Mouse (Mus musculus) intestine, embryonic 15.5 days (tissue): ENCODE results near the gene Vegfb. TPM values are rescaled to one million over a fixed set of nuclear protein-coding genes. Genes with fewer than 3 reads are reported as not detected.

ENCODE experiments used
- ATAC-seq: fragments of 200-750 bp; cut with Nextera tagmentation; 2 replicates; pipeline ENCODE4 v1.8.0; 2017; ENCODE audit warnings: moderate TSS enrichment, moderate library complexity
- H3K27ac ChIP-seq: fragments of 300-500 bp; sonication (generic); 2 replicates; pipeline ENCODE4 v1.5.1; 2015; ENCODE audit warnings: mild to moderate bottlenecking, inconsistent platforms
- H3K27me3 ChIP-seq: fragments of 300-500 bp; sonication (generic); replicated peaks from 2 replicates; pipeline ENCODE4 v1.6.1; 2015; ENCODE audit warnings: inconsistent platforms
- H3K36me3 ChIP-seq: fragments of 300-500 bp; sonication (generic); 2 replicates; pipeline ENCODE4 v1.6.1; 2015; ENCODE audit warnings: inconsistent platforms
- H3K4me1 ChIP-seq: fragments of 300-500 bp; sonication (generic); replicated peaks from 2 replicates; pipeline ENCODE4 v1.6.1; 2015; ENCODE audit warnings: inconsistent platforms
- H3K4me2 ChIP-seq: fragments of 300-500 bp; sonication (generic); replicated peaks from 2 replicates; pipeline ENCODE4 v1.6.1; 2015; ENCODE audit warnings: mild to moderate bottlenecking, inconsistent platforms
- H3K4me3 ChIP-seq: fragments of 300-500 bp; sonication (generic); replicated peaks from 2 replicates; pipeline ENCODE4 v1.5.1; 2015; ENCODE audit warnings: inconsistent platforms
- H3K9ac ChIP-seq: fragments of 300-500 bp; sonication (generic); 2 replicates; pipeline ENCODE4 v1.6.1; 2015; ENCODE audit warnings: inconsistent platforms
- H3K9me3 ChIP-seq: fragments of 300-500 bp; sonication (generic); 2 replicates; pipeline ENCODE4 v1.6.1; 2016; ENCODE audit warnings: inconsistent platforms
- WGBS: fragments of 180-500 bp; shearing (Covaris S2); methylation state at CpG from one replicate; pipeline ENCODE4 v1.1.7; 2015; 5-methylcytosine and 5-hydroxymethylcytosine counted together
- polyA plus RNA-seq: library from polyadenylated mRNA; unstranded; fragments of >200 nt; fragmentation: Nextera tagmentation; extraction: Ambion mirVana; gene quantifications from 2 replicates; pipeline ENCODE4 v1.2.1, GENCODE M21; 2015

Gene Vegfb
- polyA plus RNA-seq, 1 experiment from 2014 or later: 44.0 TPM

DNA sequence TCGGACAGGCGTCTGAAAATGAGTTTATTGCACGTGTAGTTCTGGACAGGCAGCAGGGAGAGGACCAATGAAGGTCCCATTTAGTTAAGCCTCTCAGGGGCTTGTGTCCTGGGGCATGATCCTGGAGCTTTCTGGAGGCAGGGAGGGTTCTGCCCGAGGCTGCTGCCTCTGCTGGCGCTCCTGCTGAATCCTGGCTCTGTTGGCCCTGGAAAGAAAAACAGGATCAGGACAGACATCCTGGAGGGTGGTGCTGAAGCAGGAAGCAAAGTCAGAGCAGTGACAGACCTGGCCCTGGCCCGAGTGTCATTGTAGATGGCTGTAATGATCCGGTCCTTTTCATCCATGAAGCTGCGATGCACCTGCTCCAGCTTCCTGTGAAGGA lies 444 bp upstream of the Vegfb start:
- H3K9ac ChIP-seq: peak overlapping the region; percentile 91
- H3K4me2 ChIP-seq: peak overlapping the region; percentile 87
- ATAC-seq: no peak; the same call in 1 of the 2 replicates
- H3K4me3 ChIP-seq: peak overlapping the region; percentile 94
- peaks cover 25% of the 10 kb centered on the region for H3K4me1 ChIP-seq
- 5% methylated on average over 8 of the region's 8 CpGs for WGBS
- no peaks in the 10 kb centered on the region for H3K9me3 ChIP-seq
- H3K36me3 ChIP-seq: peaks cover 9% of the 10 kb centered on the region
- no peaks in the 10 kb centered on the region for H3K27me3 ChIP-seq
- H3K27ac ChIP-seq: peak overlapping the region; percentile 92

DNA sequence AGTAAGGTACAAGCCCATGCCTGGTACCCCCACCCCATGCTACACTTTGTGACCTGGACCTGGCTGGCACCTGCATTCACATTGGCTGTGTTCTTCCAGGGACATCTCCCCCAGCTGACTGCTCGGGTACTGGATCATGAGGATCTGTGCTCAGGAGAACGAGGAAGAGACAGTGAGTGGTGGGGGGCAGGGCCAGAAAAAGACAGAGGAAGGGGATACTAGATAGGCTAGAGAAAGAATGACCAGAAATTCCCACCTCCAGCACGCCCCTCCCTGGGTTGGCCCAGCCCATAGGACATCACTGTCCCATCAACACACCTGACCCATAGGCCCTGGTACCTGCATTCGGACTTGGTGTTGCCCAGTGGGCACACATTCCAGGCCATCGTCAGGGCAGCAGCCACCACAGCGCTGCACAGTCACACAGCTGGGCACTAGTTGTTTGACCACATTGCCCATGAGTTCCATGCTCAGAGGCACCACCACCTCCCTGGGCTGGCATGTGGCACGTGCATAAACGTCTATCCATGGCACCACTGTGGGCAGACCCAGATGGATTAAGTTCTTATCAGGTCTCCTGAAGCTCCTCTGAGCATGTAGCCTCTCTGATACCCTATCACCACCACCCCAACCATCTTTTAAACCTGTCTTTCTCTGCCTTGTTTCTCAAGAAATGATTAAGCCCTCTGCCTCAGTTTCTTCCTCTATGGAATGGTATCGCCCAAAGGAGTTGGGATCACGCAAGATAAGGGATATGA lies 1.3 kb downstream of the Vegfb start:
- ATAC-seq: no peak
- Histone ChIP-seq H3K27ac (0 out of 2 replicates have a peak overlapping the region, but pooled peaks have one; percentile 92), H3K9ac (peak overlapping the region; percentile 91)

DNA sequence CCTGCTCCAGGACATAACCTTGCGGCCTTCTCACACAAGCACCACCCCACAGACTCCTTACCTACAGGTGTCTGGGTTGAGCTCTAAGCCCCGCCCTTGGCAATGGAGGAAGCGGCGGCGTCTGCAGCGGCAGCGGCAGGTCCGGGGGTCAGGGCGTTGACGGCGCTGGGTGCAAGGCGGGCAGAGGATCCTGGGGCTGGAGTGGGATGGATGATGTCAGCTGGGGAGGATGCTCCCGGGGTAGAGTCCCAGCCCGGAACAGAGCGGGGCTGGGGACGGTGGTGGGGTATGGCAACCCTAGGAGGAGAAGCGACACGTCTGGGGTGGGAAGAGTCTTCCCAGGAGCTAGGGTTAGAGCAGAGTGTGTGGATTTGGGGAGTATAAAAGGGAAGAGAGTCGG lies 2.2 kb downstream of the Vegfb start:
- H3K36me3 ChIP-seq: peaks cover 17% of the 10 kb centered on the region
- ATAC-seq: no peak
- 0 out of 2 replicates have a peak overlapping the region, but pooled peaks have one; percentile 14 for H3K4me2 ChIP-seq
- H3K9me3 ChIP-seq: no peaks in the 10 kb centered on the region
- 82% methylated on average over 19 of the region's 19 CpGs for WGBS
- H3K4me1 ChIP-seq: peaks cover 23% of the 10 kb centered on the region
- no peak overlapping the region for H3K27ac ChIP-seq
- no peaks in the 10 kb centered on the region for H3K27me3 ChIP-seq
- H3K9ac ChIP-seq: no peak overlapping the region
- no peak overlapping the region; the same call in 1 of the 2 replicates for H3K4me3 ChIP-seq

More for the DNA sequence above, 1.3 kb downstream of the Vegfb start:
- H3K27me3 ChIP-seq: no peaks in the 10 kb centered on the region
- no peaks in the 10 kb centered on the region for H3K9me3 ChIP-seq
- peaks cover 17% of the 10 kb centered on the region for H3K36me3 ChIP-seq
- H3K4me3 ChIP-seq: peak overlapping the region; percentile 94
- 75% methylated on average over 10 of the region's 10 CpGs for WGBS
- peak overlapping the region; percentile 87 for H3K4me2 ChIP-seq
- H3K4me1 ChIP-seq: peaks cover 23% of the 10 kb centered on the region

DNA sequence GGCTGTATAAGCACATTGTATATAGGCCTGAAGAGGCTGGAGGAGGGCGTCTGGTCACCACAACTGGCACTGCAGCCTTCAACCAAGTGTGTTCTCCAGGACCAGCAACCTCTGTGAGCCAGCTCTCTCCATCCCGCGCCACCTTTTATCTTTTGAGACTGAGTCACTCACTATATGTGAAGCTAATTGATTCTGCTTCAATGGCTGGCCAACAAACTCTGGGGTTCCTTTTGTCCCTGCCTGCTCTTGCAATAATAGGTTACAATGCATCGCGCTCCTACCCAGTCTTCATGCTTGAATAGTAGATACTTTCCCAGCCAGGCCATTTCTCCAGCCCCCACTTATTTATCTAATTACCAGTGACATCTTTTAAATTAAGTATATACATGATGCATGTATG lies 3.8 kb downstream of the Vegfb start:
- no peak overlapping the region for H3K27ac ChIP-seq
- ATAC-seq: no peak
- H3K4me3 ChIP-seq: no peak overlapping the region
- H3K4me2 ChIP-seq: no peak overlapping the region
- WGBS: 93% methylated on average over 5 of the region's 5 CpGs
- H3K27me3 ChIP-seq: no peaks in the 10 kb centered on the region
- no peak overlapping the region for H3K9ac ChIP-seq
- H3K4me1 ChIP-seq: peaks cover 31% of the 10 kb centered on the region
- H3K9me3 ChIP-seq: no peaks in the 10 kb centered on the region
- H3K36me3 ChIP-seq: peaks cover 17% of the 10 kb centered on the region

DNA sequence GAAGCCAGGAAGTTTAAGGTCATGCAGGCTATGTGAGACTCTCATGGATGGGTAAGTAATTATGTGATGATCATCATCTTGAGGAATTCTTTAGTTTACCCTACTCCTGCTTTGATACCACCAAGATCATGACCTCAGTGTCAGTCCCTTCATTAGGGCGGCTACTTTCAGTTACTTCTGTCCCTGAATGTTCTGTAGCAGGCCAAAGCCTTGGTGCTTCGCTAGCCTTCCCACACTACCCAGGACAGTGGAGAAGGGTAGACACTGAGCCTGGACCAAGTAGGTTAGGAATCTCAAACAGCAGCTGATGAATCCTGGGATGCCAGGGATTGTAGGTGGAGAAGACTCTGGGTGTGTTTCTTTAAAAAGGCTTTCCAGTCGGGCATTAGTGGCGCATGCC lies 6.0 kb downstream of the Vegfb start:
- H3K36me3 ChIP-seq: peaks cover 28% of the 10 kb centered on the region
- no peak for ATAC-seq
- H3K9me3 ChIP-seq: no peaks in the 10 kb centered on the region
- H3K4me2 ChIP-seq: peak overlapping the region; percentile 87
- no peaks in the 10 kb centered on the region for H3K27me3 ChIP-seq
- H3K4me1 ChIP-seq: peaks cover 42% of the 10 kb centered on the region
- no peak overlapping the region for H3K9ac ChIP-seq
- no peak overlapping the region for H3K4me3 ChIP-seq
- WGBS: 86% methylated on average over 4 of the region's 4 CpGs
- no peak overlapping the region for H3K27ac ChIP-seq

DNA sequence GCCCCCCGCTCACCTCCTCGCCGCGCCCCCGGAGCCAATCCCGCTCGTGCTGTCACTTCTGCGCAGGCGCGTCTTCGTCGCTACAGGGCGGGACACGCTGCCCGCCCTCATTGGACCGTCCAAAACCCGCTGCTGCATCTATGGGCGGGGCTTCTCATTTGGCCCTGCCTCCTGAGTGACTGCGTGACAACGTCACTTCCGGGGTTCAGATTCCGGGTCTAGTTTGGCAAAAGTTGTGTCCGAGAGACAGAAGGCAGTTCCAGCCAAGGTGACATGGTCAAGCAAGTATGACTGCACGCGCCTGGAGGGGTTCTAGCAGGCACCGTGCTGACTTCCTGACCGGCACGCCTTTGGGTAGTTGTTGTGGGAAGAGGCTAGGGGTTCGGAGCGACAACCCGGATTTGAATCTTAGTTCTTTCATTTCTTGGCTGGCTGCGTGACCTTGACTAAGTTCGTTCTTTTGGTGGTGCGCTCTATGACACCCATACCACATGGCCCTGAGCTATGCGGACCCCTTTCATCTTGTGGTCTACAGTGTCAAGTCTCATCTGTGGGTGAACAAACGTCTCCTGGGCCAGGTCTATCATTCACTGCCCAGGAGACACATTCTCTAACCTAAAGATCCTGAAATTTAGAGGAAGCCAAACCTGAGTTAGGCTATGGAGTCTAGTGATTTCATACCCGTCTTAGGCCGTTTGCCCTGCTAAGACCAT lies 6.9 kb downstream of the Vegfb start, which contains the start of gene Fkbp2:
Fkbp2 (minus strand) TSS at position 121 of the 713 bp plus-strand sequence.
- no peaks in the 10 kb centered on the region for H3K9me3 ChIP-seq
- H3K27me3 ChIP-seq: no peaks in the 10 kb centered on the region
- peak within 1 kb of the TSS; percentile 90 for H3K27ac ChIP-seq
- peaks cover 27% of the 10 kb centered on the region for H3K36me3 ChIP-seq
- H3K4me3 ChIP-seq: peak within 1 kb of the TSS; percentile 77
- H3K4me2 ChIP-seq: peak within 1 kb of the TSS; percentile 87
- H3K4me1 ChIP-seq: peaks cover 38% of the 10 kb centered on the region
- WGBS: under 1% methylated on average over 38 of the region's 38 CpGs
- ATAC-seq: peak; percentile 89
- peak within 1 kb of the TSS; percentile 89 for H3K9ac ChIP-seq

- under 1% methylated on average over 58 of the region's 59 CpGs for WGBS
- peak overlapping the region; percentile 89 for H3K9ac ChIP-seq
- peaks cover 34% of the 10 kb centered on the region for H3K4me1 ChIP-seq
- ATAC-seq: peak; percentile 90
- H3K27ac ChIP-seq: peak overlapping the region; percentile 90
- H3K9me3 ChIP-seq: no peaks in the 10 kb centered on the region
- no peaks in the 10 kb centered on the region for H3K27me3 ChIP-seq
- peak overlapping the region; percentile 87 for H3K4me2 ChIP-seq
- peak overlapping the region; percentile 77 for H3K4me3 ChIP-seq
- H3K36me3 ChIP-seq: peaks cover 19% of the 10 kb centered on the region
These were observed 7.7 kb downstream of the Vegfb start for GRCm38 (mm10) chr19:6979486-6980380.

DNA sequence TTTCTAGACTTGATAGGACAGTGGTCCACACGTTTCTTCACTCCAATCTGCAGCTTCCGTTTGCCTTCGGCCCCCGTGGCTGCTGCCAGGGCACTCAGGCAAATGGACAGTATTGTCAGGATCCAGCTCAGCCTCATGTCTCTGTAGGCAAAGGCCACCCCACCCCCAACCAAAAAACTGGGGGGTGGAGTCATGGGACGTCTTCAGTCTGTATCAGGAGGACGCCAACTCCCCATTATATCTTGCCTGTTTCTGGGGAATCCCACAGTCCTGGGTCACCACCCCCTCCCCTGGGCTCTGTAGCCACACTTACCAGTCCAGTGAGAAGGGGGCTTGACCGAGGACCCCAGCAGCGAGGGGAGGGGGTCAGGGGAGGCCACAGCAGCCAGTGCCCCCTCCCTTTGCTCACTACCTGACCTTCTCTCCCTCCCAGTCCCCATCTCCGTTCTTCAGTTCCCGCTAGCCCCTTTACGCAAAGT lies 8.4 kb downstream of the Vegfb start:
- H3K27me3 ChIP-seq: no peaks in the 10 kb centered on the region
- no peak for ATAC-seq
- 8% methylated on average over 11 of the region's 11 CpGs for WGBS
- peak overlapping the region; percentile 89 for H3K9ac ChIP-seq
- peaks cover 35% of the 10 kb centered on the region for H3K4me1 ChIP-seq
- H3K9me3 ChIP-seq: no peaks in the 10 kb centered on the region
- H3K4me3 ChIP-seq: peak overlapping the region; percentile 77
- peak overlapping the region; percentile 90 for H3K27ac ChIP-seq
- peak overlapping the region; percentile 87 for H3K4me2 ChIP-seq
- peaks cover 18% of the 10 kb centered on the region; the same call in 1 of the 2 replicates for H3K36me3 ChIP-seq

DNA sequence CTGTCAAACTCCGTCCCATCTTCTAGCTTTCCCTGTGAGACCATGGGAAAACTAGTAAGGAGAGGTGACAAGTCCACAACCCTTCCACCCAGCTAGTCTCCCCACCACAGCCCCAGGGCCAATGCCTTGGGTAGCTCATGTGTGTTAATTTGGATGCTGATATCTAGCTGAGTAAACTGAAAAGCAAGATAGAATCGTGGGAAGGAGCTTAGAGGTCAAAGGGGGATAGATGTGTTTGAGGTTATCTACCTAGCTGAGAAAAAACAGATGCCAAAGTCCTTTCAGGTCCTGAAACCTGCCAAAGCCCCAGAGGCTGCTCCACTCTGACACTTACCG lies 8.8 kb downstream of the Vegfb start:
- Histone ChIP-seq H3K9ac (peak overlapping the region; percentile 89), H3K4me3 (peak overlapping the region; percentile 77), H3K27ac (peak overlapping the region; percentile 0; the same call in 1 of the 2 replicates), H3K36me3 (peaks cover 18% of the 10 kb centered on the region; the same call in 1 of the 2 replicates), H3K4me2 (peak overlapping the region; percentile 87), H3K27me3 (no peaks in the 10 kb centered on the region), H3K4me1 (peaks cover 39% of the 10 kb centered on the region), H3K9me3 (no peaks in the 10 kb centered on the region)
- ATAC-seq: no peak
- WGBS: 29% methylated on average over 3 of the region's 3 CpGs

DNA sequence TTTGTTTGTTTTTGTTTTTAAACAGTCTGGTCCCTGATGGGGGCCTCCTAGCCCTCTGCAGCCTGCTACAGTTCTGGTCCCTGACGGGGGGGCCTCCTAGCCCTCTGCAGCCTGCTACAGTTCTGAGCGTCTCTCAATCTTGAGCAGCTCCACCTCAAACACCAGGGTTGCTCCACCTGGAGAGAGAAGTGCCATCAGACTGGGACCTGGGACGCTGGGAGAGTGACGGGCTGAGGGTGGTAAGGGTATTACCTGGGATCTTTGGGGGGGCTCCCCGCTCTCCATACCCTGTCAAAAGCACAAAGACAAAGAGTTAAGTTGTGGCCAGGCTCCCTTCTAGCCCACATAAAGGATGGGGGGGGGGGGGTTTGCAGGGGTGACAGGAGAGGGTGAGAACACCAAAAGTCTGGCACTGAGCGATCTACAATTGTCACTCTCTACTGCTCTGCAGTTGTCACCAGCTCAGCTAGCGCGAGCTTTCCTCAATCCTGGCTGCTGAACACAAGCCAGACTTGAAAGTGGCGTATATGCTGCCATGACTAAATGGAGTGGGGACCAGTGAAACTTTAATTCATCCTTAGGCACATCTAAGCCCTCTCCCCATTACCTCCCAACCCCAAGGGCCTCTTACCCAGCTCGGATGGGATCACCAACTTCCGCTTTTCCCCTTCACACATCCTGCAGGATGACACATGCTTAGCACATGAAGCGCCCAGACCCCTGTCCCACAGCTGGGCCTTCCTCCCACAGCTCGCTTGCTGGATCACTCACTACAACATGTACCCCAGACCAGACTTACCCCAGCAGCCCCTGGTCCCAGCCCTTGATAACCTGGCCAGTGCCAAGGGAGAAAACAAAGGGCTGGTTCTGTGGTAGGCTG lies 9.5 kb downstream of the Vegfb start:
- Histone ChIP-seq H3K36me3 (peaks cover 18% of the 10 kb centered on the region; the same call in 1 of the 2 replicates), H3K9me3 (no peaks in the 10 kb centered on the region), H3K9ac (peak overlapping the region; percentile 89; the same call in 1 of the 2 replicates), H3K27me3 (no peaks in the 10 kb centered on the region), H3K4me1 (peaks cover 39% of the 10 kb centered on the region), H3K27ac (peak overlapping the region; percentile 0; the same call in 1 of the 2 replicates), H3K4me2 (peak overlapping the region; percentile 87), H3K4me3 (no peak overlapping the region; the same call in 1 of the 2 replicates)
- ATAC-seq: no peak
- WGBS: 78% methylated on average over 13 of the region's 13 CpGs
